Mouse (Mus musculus) splenic B cell, adult 2 months (primary cell): ENCODE data around the gene Stk11.
A peak's percentile ranks its signal among the peaks of the same experiment; 100 is the strongest.

Experiments
- DNase-seq: peaks from one replicate; pipeline ENCODE4 v3.0.0-alpha.2; 2011; ENCODE audit warnings: low read depth, low spot score
- H3K27me3 ChIP-seq: 2 replicates; pipeline ENCODE4 v1.6.1; 2012; ENCODE audit warnings: mild to moderate bottlenecking, low read length, moderate library complexity, mixed read lengths; ENCODE audit not compliant: control insufficient read depth, poor library complexity, insufficient read depth, severe bottlenecking
- H3K36me3 ChIP-seq: 2 replicates; pipeline ENCODE4 v1.6.1; 2012; ENCODE audit warnings: mild to moderate bottlenecking, low read length, moderate library complexity, mixed read lengths; ENCODE audit not compliant: control insufficient read depth, poor library complexity, insufficient read depth, severe bottlenecking

The Stk11 gene

GRCm38 (mm10) chr10:80150226-80151210 lies 34.9 kb downstream of the Stk11 start:
- peak; percentile 86 for DNase-seq
- H3K27me3 ChIP-seq = no peaks in the 10 kb centered on the region
- peaks cover 19% of the 10 kb centered on the region for H3K36me3 ChIP-seq

DNA sequence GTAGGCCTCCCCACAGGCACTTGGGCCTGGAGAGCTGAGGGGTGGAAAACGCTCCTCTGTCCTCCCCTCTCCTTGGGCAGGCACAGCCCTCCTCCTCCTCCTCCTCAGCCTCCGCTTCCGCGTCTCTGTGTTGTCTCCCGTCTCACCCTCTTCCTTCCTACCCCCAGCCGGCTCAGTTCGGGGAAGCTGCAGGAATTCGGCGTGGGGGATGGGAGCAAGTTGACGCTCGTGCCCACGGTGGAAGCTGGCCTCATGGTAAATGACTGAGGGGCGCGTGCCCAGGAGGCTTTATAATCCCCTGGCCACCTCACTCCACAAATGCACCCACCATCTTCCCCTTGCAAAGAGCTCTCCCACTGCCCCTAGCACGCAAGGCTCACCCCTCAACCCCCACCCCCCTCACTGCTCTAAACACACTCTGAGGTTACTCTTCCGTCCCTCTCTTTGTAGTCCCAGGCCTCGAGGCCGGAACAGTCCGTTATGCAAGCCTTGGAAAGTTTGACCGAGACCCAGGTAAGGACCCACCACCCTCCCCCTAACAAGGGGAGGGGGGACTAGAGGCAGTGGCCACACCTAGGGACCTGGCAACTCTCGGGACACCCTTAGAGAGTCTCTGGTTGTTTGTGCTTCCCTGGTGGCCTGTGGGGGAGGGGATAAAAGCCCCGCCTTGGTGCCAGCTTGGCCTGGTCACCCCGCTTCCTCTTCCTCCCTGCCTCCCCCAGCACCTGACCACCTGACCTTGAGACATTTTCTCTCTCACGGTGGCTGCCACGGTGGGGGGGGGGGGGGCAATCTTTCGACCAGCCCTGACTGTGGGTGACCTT lies 35.8 kb downstream of the Stk11 start:
- Histone ChIP-seq H3K36me3 (peaks cover 26% of the 10 kb centered on the region), H3K27me3 (no peaks in the 10 kb centered on the region)
- DNase-seq = peak; percentile 63

- Histone ChIP-seq H3K27me3 (no peaks in the 10 kb centered on the region), H3K36me3 (peaks cover 32% of the 10 kb centered on the region)
- peak; percentile 51 for DNase-seq
These were observed 36.7 kb downstream of the Stk11 start for GRCm38 (mm10) chr10:80152071-80152872.

- DNase-seq = peak; percentile 56
- peaks cover 32% of the 10 kb centered on the region for H3K36me3 ChIP-seq
- H3K27me3 ChIP-seq = no peaks in the 10 kb centered on the region
These were observed 37.3 kb downstream of the Stk11 start for GRCm38 (mm10) chr10:80152873-80153260.

GRCm38 (mm10) chr10:80153713-80154112 lies 38.1 kb downstream of the Stk11 start:
- peaks cover 32% of the 10 kb centered on the region for H3K36me3 ChIP-seq
- no peak for DNase-seq
- H3K27me3 ChIP-seq = no peaks in the 10 kb centered on the region

DNA sequence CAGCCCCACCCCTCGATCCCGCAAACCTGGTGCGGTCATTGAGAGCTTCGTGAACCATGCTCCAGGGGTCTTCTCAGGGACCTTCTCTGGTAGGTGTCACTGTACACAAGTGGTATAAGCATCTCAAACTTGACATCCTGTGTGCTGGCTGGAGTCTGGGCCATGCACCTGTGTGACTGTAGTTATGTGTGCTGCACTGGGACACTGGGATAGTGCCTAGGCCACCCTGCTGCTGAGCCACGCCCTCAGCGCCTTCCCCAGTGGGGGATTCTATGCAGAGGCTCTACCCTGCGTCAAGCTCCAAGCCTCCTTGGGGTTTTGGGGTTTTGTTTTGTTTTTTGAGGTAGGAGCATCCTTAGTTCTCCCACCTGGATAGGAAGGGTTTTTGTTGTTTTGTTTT lies 38.8 kb downstream of the Stk11 start:
- no peak for DNase-seq
- H3K27me3 ChIP-seq = no peaks in the 10 kb centered on the region

GRCm38 (mm10) chr10:80155277-80155676 lies 39.7 kb downstream of the Stk11 start:
- H3K27me3 ChIP-seq = no peaks in the 10 kb centered on the region
- H3K36me3 ChIP-seq = peaks cover 32% of the 10 kb centered on the region
- no peak for DNase-seq

More for the DNA sequence above, 38.8 kb downstream of the Stk11 start:
- peaks cover 32% of the 10 kb centered on the region for H3K36me3 ChIP-seq

DNA sequence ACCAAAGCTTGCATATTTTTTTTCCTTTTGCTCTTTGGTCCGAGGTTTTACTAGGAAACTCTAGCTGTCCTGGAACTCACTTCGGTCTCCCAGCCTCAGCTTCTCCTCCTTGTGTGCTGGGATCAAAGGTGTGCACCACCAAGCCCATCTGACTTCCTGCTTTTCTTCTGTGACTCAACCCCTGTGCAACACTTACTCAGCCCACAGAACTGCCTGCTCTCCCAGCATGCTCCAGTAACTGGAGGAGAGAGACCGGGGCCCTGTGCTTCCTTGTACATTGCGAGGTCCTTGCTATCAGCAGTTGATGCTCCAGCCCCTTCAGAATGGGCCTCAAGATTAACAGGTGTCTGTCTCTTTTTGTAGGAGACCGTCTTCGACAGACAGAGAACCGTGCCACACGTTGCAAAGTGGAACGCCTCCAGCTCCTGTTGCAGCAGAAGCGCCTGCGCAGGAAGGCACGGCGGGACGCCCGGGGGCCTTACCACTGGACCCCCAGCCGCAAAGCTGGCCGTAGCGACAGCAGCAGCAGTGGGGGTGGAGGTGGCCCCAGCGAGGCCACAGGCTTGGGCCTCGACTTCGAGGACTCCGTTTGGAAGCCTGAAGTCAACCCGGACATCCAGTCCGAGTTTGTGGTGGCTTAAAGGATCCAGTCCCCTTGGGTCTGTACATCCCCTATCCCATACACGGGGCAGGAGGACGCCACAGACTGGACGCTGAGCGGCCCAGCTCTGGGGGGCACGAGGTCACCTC lies 40.6 kb downstream of the Stk11 start:
- Histone ChIP-seq H3K36me3 (peaks cover 32% of the 10 kb centered on the region), H3K27me3 (no peaks in the 10 kb centered on the region)
- DNase-seq = no peak

DNA sequence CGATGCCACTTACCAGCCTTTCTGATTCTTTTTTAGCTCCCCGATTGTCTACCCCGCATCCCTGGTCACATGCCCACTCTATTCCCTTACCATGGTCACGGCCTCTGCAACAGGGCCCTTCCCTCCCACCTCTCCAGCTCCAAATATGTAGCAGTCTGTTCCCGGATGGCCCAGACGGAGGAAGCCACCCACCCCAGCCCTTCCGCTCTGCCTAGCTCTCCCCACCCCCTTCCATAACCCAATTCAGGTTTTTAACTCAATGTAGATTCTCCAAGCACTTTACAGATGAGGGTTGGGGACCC lies 41.1 kb downstream of the Stk11 start:
- Histone ChIP-seq H3K27me3 (no peaks in the 10 kb centered on the region), H3K36me3 (peaks cover 31% of the 10 kb centered on the region)
- no peak for DNase-seq

DNA sequence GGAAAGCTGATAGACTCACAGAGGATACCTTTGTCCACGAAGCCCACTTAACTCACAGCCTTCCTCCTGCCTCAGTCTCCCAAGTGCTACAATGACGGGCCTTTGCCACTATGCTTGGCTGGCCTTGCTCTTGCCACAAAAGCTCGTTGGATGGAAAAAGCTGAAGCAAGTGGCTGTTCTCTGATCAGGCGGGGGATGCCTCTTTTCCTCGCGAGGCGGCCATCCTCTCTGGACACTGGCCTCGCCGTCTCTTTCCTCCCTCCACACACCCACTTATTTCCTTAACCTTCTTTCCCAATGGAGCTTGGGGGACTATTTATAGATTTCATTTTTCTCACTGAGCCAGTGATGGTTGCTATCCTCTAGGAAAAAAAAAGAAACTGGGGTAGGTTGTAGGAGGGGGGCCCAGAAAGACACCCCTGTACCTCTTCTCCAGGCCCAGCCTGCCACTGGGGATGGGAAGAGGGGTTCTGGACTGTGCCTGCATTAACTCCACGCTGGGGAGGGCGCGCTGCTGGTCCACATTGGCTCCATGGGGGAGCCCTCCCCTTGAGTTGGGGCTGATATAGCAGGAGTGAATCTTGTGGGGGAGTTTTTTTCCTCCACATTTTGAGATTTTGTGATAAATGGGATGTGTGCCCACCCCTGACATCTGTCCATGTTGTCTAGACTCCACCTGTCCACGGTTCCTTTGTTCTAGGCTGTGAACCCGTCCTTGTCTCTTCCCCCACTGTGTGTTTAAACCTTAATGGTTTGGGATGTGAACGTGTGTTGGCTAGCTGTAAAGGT lies 41.7 kb downstream of the Stk11 start:
- H3K27me3 ChIP-seq = no peaks in the 10 kb centered on the region

GRCm38 (mm10) chr10:80158307-80158986 lies 42.8 kb downstream of the Stk11 start:
- no peaks in the 10 kb centered on the region for H3K27me3 ChIP-seq
- peak; percentile 84 for DNase-seq
- H3K36me3 ChIP-seq = peaks cover 28% of the 10 kb centered on the region

More for the DNA sequence above, 41.7 kb downstream of the Stk11 start:
- peaks cover 31% of the 10 kb centered on the region for H3K36me3 ChIP-seq
- DNase-seq = no peak

DNA sequence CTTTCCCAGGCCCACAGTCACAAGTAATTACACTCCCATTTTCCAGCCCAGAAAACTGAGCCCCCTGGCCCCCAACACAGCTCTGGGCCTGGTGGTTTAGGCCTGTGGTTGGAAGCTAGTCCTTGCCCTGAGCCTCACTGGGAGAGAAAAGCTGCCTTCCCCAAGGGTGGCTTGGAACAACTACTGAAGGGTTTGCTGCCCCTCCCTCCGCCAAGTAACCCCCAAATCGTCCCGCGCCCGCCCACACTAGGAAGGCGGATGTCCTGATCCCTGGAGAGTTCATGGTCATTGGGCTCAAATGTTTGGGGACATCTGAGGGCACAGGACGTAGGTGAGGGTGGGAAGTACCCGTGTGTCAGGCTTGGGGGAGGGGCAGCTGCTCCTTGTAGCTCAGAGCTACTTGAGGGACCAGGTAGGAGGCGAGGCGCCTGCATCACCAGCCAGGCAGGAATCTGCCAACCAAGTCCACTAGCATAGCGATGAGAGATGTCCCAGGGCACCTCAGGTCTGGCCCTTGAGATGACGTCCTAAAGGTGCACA lies 43.5 kb downstream of the Stk11 start:
- DNase-seq = peak; percentile 89
- H3K36me3 ChIP-seq = peaks cover 22% of the 10 kb centered on the region
- H3K27me3 ChIP-seq = no peaks in the 10 kb centered on the region
